Mouse (Mus musculus) limb, embryonic 14.5 days (tissue): ENCODE results near the gene Slc2a6. TPM values are rescaled to one million over a fixed set of nuclear protein-coding genes. Genes with fewer than 3 reads are reported as not detected.
A peak's percentile ranks its signal among the peaks of the same experiment; 100 is the strongest.

Experiments
- ATAC-seq: fragments of 200-750 bp; cut with Nextera tagmentation; 2 replicates; pipeline ENCODE4 v1.8.0; 2017; ENCODE audit warnings: low read depth, moderate number of reproducible peaks, moderate TSS enrichment; ENCODE audit not compliant: low FRiP score
- DNase-seq: peaks from one replicate; pipeline ENCODE4 v3.0.0-alpha.2; 2015; ENCODE audit warnings: low spot score
- H3K27ac ChIP-seq: fragments of 300-500 bp; sonication (generic); replicated peaks from 2 replicates; pipeline ENCODE4 v1.5.1; 2014; ENCODE audit warnings: low read depth, mild to moderate bottlenecking, low read length, moderate library complexity, mixed read lengths
- H3K27me3 ChIP-seq: fragments of 300-500 bp; sonication (generic); 2 replicates; pipeline ENCODE4 v1.6.1; 2014; ENCODE audit warnings: low read length, mixed read lengths; ENCODE audit not compliant: control insufficient read depth, insufficient read depth
- H3K36me3 ChIP-seq: fragments of 300-500 bp; sonication (generic); 2 replicates; pipeline ENCODE4 v1.6.1; 2014; ENCODE audit warnings: mild to moderate bottlenecking, low read length, moderate library complexity, mixed read lengths; ENCODE audit not compliant: control insufficient read depth, insufficient read depth
- H3K4me1 ChIP-seq: fragments of 300-500 bp; sonication (generic); 2 replicates; pipeline ENCODE4 v1.6.1; 2014; ENCODE audit warnings: antibody characterized with exemption, low read length, mixed read lengths; ENCODE audit not compliant: control insufficient read depth, insufficient read depth
- H3K4me2 ChIP-seq: fragments of 300-500 bp; sonication (generic); replicated peaks from 2 replicates; pipeline ENCODE4 v1.6.1; 2014; ENCODE audit warnings: low read depth, mild to moderate bottlenecking, low read length, moderate library complexity; ENCODE audit not compliant: severe bottlenecking
- H3K4me3 ChIP-seq: fragments of 300-500 bp; sonication (generic); replicated peaks from 2 replicates; pipeline ENCODE4 v1.5.1; 2014; ENCODE audit warnings: low read length
- H3K9ac ChIP-seq: fragments of 300-500 bp; sonication (generic); 2 replicates; pipeline ENCODE4 v1.6.1; 2014; ENCODE audit warnings: mild to moderate bottlenecking, low read depth, low read length, moderate library complexity; ENCODE audit not compliant: severe bottlenecking
- H3K9me3 ChIP-seq: fragments of 300-500 bp; sonication (generic); 2 replicates; pipeline ENCODE4 v1.6.1; 2016; ENCODE audit warnings: low read length; ENCODE audit not compliant: control insufficient read depth
- POLR2A ChIP-seq: fragments of 200-500 bp; IDR thresholded peaks from 2 replicates; pipeline ENCODE4 v1.8.0; 2012; ENCODE audit warnings: inconsistent platforms, mild to moderate bottlenecking, moderate library complexity, borderline replicate concordance; ENCODE audit not compliant: insufficient read depth, insufficient read length; ENCODE audit errors: extremely low read depth
- WGBS: fragments of 180-500 bp; shearing (Covaris S2); extraction: QIAGEN DNeasy Blood & Tissue Kit; methylation state at CpG from one replicate; pipeline ENCODE4 v1.1.7; 2014; 5-methylcytosine and 5-hydroxymethylcytosine counted together
- polyA plus RNA-seq, 2 experiments: library from polyadenylated mRNA; depleted of rRNA in 1 of 2; stranded (reverse) in 1 of 2; unstranded in 1 of 2; fragments of >200 nt; fragmentation: Nextera tagmentation in 1 of 2; extraction: Ambion mirVana in 1 of 2; gene quantifications; 2 replicates each; pipeline versions ENCODE4 v1.2.1 to v1.2.3; 2012 to 2014

Gene Slc2a6
- polyA plus RNA-seq (2012; rRNA removed) (0.73 and 1.0 TPM in 2 replicates), polyA plus RNA-seq (2014; fragmentation: Nextera tagmentation; extraction: Ambion mirVana) (0.48 and 0.88 TPM in 2 replicates)

- 2% methylated on average over 31 of the region's 38 CpGs for WGBS
- peaks cover 4% of the 10 kb centered on the region for H3K4me1 ChIP-seq
- no peaks in the 10 kb centered on the region for H3K27me3 ChIP-seq
- no peaks in the 10 kb centered on the region for H3K9me3 ChIP-seq
- peak; percentile 96 for ATAC-seq
- no peak for TF ChIP-seq POLR2A
- 0 out of 2 replicates have a peak within 1 kb of the TSS, but pooled peaks have one; percentile 38 for H3K9ac ChIP-seq
- peak; percentile 81 for DNase-seq
- H3K4me3 ChIP-seq = peak within 1 kb of the TSS; percentile 25
- H3K36me3 ChIP-seq = no peaks in the 10 kb centered on the region
- peak within 1 kb of the TSS; percentile 56 for H3K4me2 ChIP-seq
- no peak within 1 kb of the TSS for H3K27ac ChIP-seq
Observed at GRCm38 (mm10) chr2:27027618-27028436, at the start of gene Slc2a6. TSS of gene Slc2a6 (minus strand) at chr2:27027998.

- Histone ChIP-seq H3K9me3 (no peaks in the 10 kb centered on the region), H3K36me3 (no peaks in the 10 kb centered on the region), H3K9ac (no peak overlapping the region), H3K4me1 (peaks cover 76% of the 10 kb centered on the region), H3K4me3 (no peak overlapping the region), H3K27me3 (no peaks in the 10 kb centered on the region), H3K27ac (no peak overlapping the region), H3K4me2 (no peak overlapping the region)
- DNase-seq (no peak), ATAC-seq (peak; percentile 20)
- WGBS = 34% methylated on average over 3 of the region's 3 CpGs
- no peak for TF ChIP-seq POLR2A
Observed at GRCm38 (mm10) chr2:27075485-27075884, 47.7 kb upstream of the Slc2a6 start.

GRCm38 (mm10) chr2:27074804-27075203, 47.0 kb upstream of the Slc2a6 start:
- WGBS = 52% methylated on average over 4 of the region's 4 CpGs
- no peak for ATAC-seq
- Histone ChIP-seq H3K4me2 (no peak overlapping the region), H3K27me3 (no peaks in the 10 kb centered on the region), H3K4me1 (peaks cover 70% of the 10 kb centered on the region), H3K4me3 (no peak overlapping the region), H3K27ac (0 out of 2 replicates have a peak overlapping the region, but pooled peaks have one; percentile 41), H3K9ac (no peak overlapping the region), H3K36me3 (no peaks in the 10 kb centered on the region), H3K9me3 (no peaks in the 10 kb centered on the region)
- TF ChIP-seq POLR2A = no peak
- DNase-seq = no peak

- no peaks in the 10 kb centered on the region for H3K27me3 ChIP-seq
- H3K9ac ChIP-seq = no peak overlapping the region
- H3K4me3 ChIP-seq = no peak overlapping the region
- peaks cover 56% of the 10 kb centered on the region for H3K4me1 ChIP-seq
- no peaks in the 10 kb centered on the region for H3K36me3 ChIP-seq
- H3K27ac ChIP-seq = peak overlapping the region; percentile 62
- TF ChIP-seq POLR2A = no peak
- ATAC-seq (no peak), DNase-seq (no peak)
- 58% methylated on average over 4 of the region's 4 CpGs for WGBS
- no peak overlapping the region for H3K4me2 ChIP-seq
- H3K9me3 ChIP-seq = no peaks in the 10 kb centered on the region
Observed at GRCm38 (mm10) chr2:27073407-27073806, 45.6 kb upstream of the Slc2a6 start.

GRCm38 (mm10) chr2:27071978-27072377, 44.2 kb upstream of the Slc2a6 start, which contains the start of gene Mymk:
TSS of gene Mymk (minus strand) at chr2:27072179.
- Histone ChIP-seq H3K27ac (peak within 1 kb of the TSS; percentile 63), H3K4me1 (peaks cover 47% of the 10 kb centered on the region), H3K9ac (no peak within 1 kb of the TSS), H3K36me3 (no peaks in the 10 kb centered on the region), H3K4me2 (no peak within 1 kb of the TSS), H3K27me3 (no peaks in the 10 kb centered on the region), H3K4me3 (peak within 1 kb of the TSS; percentile 4; the same call in 1 of the 2 replicates), H3K9me3 (no peaks in the 10 kb centered on the region)
- WGBS = 69% methylated on average over 2 of the region's 2 CpGs
- no peak for TF ChIP-seq POLR2A
- ATAC-seq (no peak), DNase-seq (no peak)
